Mouse (Mus musculus) cerebellum, postnatal 10 days (tissue): Measurements from ENCODE around the gene S100a1.

Experiments used
- DNase-seq, 2 experiments: peaks; one replicate each; pipeline ENCODE4 v3.0.0; 2021; ENCODE audit warnings: mixed read lengths in 2 of 2

Gene S100a1

GRCm38 (mm10) chr3:90465081-90465685 is 49.0 kb downstream of the S100a1 start:
- DNase-seq, result peak in 1 of 2 experiments; percentile 38

DNA sequence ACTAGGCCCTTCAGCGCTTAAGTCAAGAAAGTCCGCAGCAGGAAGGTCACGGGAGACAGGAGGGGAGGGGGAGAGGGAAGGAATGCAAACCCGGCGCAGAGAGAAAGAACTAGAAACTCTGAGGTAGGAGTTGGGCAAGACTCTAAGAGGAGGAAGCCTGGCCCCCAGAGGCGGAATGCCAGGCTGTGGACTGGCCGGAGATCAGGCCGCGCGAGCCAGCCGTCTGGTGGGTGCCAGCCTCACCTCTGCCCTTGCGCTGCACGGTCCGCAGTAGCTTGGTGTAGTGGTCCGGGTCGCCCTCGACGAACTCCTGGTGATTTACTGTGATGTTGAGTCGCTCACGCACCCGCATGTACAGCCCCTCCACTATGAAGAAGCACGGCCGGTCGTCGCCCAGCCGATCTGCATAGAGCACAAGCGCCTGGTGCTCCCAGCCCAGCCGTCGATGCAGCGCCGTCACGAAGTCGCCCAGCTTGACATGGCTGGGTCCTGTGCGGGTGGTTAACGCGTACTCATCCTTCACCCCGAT is 49.6 kb downstream of the S100a1 start:
- peak; percentile 23 to 26 for DNase-seq

GRCm38 (mm10) chr3:90462579-90462978 is 51.6 kb downstream of the S100a1 start:
- no peak for DNase-seq

DNA sequence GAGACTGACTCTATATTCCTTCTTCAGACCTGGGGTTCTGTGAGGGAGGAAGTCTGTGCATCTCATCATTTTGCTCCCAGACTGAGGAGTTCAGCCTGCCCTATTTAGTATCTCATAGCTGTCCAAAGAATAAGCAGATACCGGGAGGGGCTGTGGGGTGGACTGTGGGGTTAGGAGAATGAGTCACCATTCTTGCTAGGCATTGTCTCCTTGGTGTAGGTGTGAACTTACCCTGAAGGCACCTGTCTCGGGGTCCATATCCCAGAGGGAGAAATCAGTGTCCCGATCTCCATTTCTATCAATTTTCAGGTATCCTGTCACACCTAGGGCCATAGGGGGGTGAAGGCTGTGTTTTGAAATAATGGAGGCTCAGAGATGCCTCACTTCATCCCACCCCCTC is 52.3 kb downstream of the S100a1 start:
- DNase-seq, result no peak
